Comparison of ENCODE assay signal across 8 mouse cellular contexts in the genomic region with DNA sequence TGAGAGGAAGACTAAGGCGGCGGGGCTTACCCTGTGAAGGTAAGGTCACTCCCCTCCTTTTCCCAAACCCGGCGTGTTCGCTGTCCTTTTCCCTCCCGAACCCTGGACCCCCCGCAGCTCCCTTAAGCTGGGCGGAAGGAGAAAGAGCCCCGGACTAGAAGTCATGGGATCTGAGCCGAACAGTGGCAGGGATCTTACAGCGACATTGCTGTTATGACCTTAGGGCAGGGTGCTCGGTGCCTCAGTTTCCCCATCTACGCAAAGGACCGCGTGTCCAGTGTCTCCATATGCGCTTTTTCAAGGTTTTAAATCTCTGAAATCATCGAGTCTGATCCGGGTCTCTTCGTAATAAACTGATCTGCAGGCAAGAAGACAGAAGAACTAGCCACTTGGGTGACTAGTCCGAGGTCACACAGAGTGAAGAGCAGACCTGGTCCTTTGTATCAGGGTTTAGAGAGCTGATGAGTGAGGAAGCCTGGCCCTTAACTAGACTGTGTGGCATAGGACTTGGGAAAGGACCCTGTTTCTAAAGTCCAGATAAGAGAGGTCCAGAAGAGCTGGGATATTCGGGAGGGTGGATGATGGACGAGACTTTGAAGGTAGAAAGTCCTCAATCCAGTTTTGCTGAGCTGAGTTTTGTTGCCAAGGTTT. TPM values are rescaled to one million over a fixed set of nuclear protein-coding genes. Genes with fewer than 3 reads are reported as not detected.
DNase-seq lines count a peak whose midpoint lies in the region; ATAC-seq and TF ChIP-seq lines count a peak whose summit lies in the region.

No protein-coding gene starts in this region.

- H3K4me1 ChIP-seq in intestine, postnatal 0 days (replicated peaks; ENCODE audit: control insufficient read depth, insufficient read depth, low read length) = peaks cover 7% of the 10 kb centered on the region; the same call in 1 of the 2 replicates
- peaks cover 14% of the 10 kb centered on the region; the same call in 1 of the 2 replicates for H3K4me1 ChIP-seq in neural tube, embryonic 14.5 days (ENCODE audit: control insufficient read depth, insufficient read depth, low read length)

- peak overlapping the region; percentile 87 for H3K27ac ChIP-seq in intestine, postnatal 0 days (ENCODE audit: low read depth, low read length)
- H3K27ac ChIP-seq in neural tube, embryonic 14.5 days (ENCODE audit: low read depth, low read length) = peak overlapping the region; percentile 73

- H3K4me3 ChIP-seq in intestine, postnatal 0 days (ENCODE audit: low read depth, low read length) = peak overlapping the region; percentile 83
- H3K4me3 ChIP-seq in neural tube, embryonic 14.5 days (ENCODE audit: low read depth, low read length) = peak overlapping the region; percentile 76

- peak overlapping the region; percentile 86 for H3K9ac ChIP-seq in intestine, postnatal 0 days (ENCODE audit: low read depth, low read length)
- peak overlapping the region; percentile 72 for H3K9ac ChIP-seq in neural tube, embryonic 14.5 days (replicated peaks; ENCODE audit: low read depth, low read length)

- no peak for DNase-seq in cerebellum, postnatal 36 days
- DNase-seq in thymus, postnatal 25 days = peak; percentile 4
- no peak for DNase-seq in thymus, adult 18-20 months
- no peak for DNase-seq in lung, postnatal 14 days

- no peaks in the 10 kb centered on the region for H3K27me3 ChIP-seq in intestine, postnatal 0 days (replicated peaks; ENCODE audit: control insufficient read depth, insufficient read depth, low read length)
- no peaks in the 10 kb centered on the region for H3K27me3 ChIP-seq in neural tube, embryonic 14.5 days (ENCODE audit: control insufficient read depth, insufficient read depth, low read length)

- H3K36me3 ChIP-seq in intestine, postnatal 0 days (ENCODE audit: control insufficient read depth, insufficient read depth) = peaks cover 9% of the 10 kb centered on the region; the same call in 1 of the 2 replicates
- no peaks in the 10 kb centered on the region for H3K36me3 ChIP-seq in neural tube, embryonic 14.5 days (ENCODE audit: control insufficient read depth, insufficient read depth, low read length)

- under 1% methylated on average over 22 of the region's 22 CpGs for WGBS in intestine, postnatal 0 days
- WGBS in neural tube, embryonic 14.5 days = under 1% methylated on average over 22 of the region's 22 CpGs

- ATAC-seq in cerebellum, adult (ENCODE audit: insufficient number of reproducible peaks, low FRiP score, low TSS enrichment) = peak; percentile 6; the same call in 1 of the 2 replicates
- peak; percentile 45; the same call in 1 of the 2 replicates for ATAC-seq in intestine, postnatal 0 days
- peak; percentile 25 for ATAC-seq in neural tube, embryonic 14.5 days (ENCODE audit: low read depth)
- ATAC-seq in megakaryocyte-erythroid progenitor cell, adult 5-6 weeks (replicated peaks; ENCODE audit: low FRiP score, low TSS enrichment, poor library complexity, severe bottlenecking) = no peak

- H3K4me2 ChIP-seq in intestine, postnatal 0 days (replicated peaks; ENCODE audit: low read depth) = peak overlapping the region; percentile 74
- H3K4me2 ChIP-seq in neural tube, embryonic 14.5 days (ENCODE audit: low read depth, low read length) = peak overlapping the region; percentile 60

- TF ChIP-seq CTCF in intestine, postnatal 0 days (IDR thresholded peaks at IDR 0.05; ENCODE audit: low read depth) = no peak

- no peaks in the 10 kb centered on the region for H3K9me3 ChIP-seq in intestine, postnatal 0 days (ENCODE audit: control insufficient read depth)
- no peaks in the 10 kb centered on the region for H3K9me3 ChIP-seq in neural tube, embryonic 14.5 days (ENCODE audit: control insufficient read depth, low read length)

RNA-seq across cellular contexts. Expression of gene Slc31a1, which starts 0.4 kb away (rescaled TPM):
- 133 and 150 TPM in 2 replicates for polyA plus RNA-seq in intestine, postnatal 0 days (2015; fragmentation: Nextera tagmentation; extraction: Ambion mirVana)
- polyA plus RNA-seq in neural tube, embryonic 14.5 days (2014; fragmentation: Nextera tagmentation; extraction: Ambion mirVana) = 26.3 and 32.1 TPM in 2 replicates
- total RNA-seq in megakaryocyte-erythroid progenitor cell, adult 5-6 weeks (2014; fragmentation: Nextera tagmentation) = 19.4 and 22.7 TPM in 2 replicates
- 19.7 and 21.2 TPM in 2 replicates for total RNA-seq in megakaryocyte-erythroid progenitor cell, adult 5-6 weeks (2017)

RNA-seq across cellular contexts. Expression of gene Fkbp15, which starts 0.6 kb away (rescaled TPM):
- polyA plus RNA-seq in intestine, postnatal 0 days (2015; fragmentation: Nextera tagmentation; extraction: Ambion mirVana) = 16.9 and 18.3 TPM in 2 replicates
- polyA plus RNA-seq in neural tube, embryonic 14.5 days (2014; fragmentation: Nextera tagmentation; extraction: Ambion mirVana) = 24.1 and 26.7 TPM in 2 replicates
- total RNA-seq in megakaryocyte-erythroid progenitor cell, adult 5-6 weeks (2014; fragmentation: Nextera tagmentation) = 29.0 and 33.9 TPM in 2 replicates
- total RNA-seq in megakaryocyte-erythroid progenitor cell, adult 5-6 weeks (2017) = 37.6 and 48.6 TPM in 2 replicates

RNA-seq across cellular contexts. Expression of gene Cdc26, which starts 47.5 kb away (rescaled TPM):
- 72.5 and 73.7 TPM in 2 replicates for polyA plus RNA-seq in intestine, postnatal 0 days (2015; fragmentation: Nextera tagmentation; extraction: Ambion mirVana)
- polyA plus RNA-seq in neural tube, embryonic 14.5 days (2014; fragmentation: Nextera tagmentation; extraction: Ambion mirVana) = 77.1 and 85.8 TPM in 2 replicates
- total RNA-seq in megakaryocyte-erythroid progenitor cell, adult 5-6 weeks (2014; fragmentation: Nextera tagmentation) = 115 and 170 TPM in 2 replicates
- total RNA-seq in megakaryocyte-erythroid progenitor cell, adult 5-6 weeks (2017) = 121 and 186 TPM in 2 replicates

RNA-seq across cellular contexts. Expression of gene Prpf4, which starts 47.7 kb away (rescaled TPM):
- polyA plus RNA-seq in intestine, postnatal 0 days (2015; fragmentation: Nextera tagmentation; extraction: Ambion mirVana) = 6.9 and 8.0 TPM in 2 replicates
- 15.3 and 18.4 TPM in 2 replicates for polyA plus RNA-seq in neural tube, embryonic 14.5 days (2014; fragmentation: Nextera tagmentation; extraction: Ambion mirVana)
- 18.3 and 29.0 TPM in 2 replicates for total RNA-seq in megakaryocyte-erythroid progenitor cell, adult 5-6 weeks (2014; fragmentation: Nextera tagmentation)
- total RNA-seq in megakaryocyte-erythroid progenitor cell, adult 5-6 weeks (2017) = 22.0 and 25.4 TPM in 2 replicates
